Mouse (Mus musculus) liver, embryonic 13.5 days (tissue): ENCODE results near the gene Foxe3. TPM values are rescaled to one million over a fixed set of nuclear protein-coding genes. Genes with fewer than 3 reads are reported as not detected.
A peak's percentile ranks its signal among the peaks of the same experiment; 100 is the strongest.

Source experiments
- ATAC-seq: fragments of 200-750 bp; cut with Nextera tagmentation; 2 replicates; pipeline ENCODE4 v1.8.0; 2017; ENCODE audit warnings: low read depth, mild to moderate bottlenecking, moderate number of reproducible peaks, moderate library complexity
- DNase-seq: peaks from one replicate; pipeline ENCODE4 v3.0.0; 2022
- H3K27ac ChIP-seq: fragments of 300-500 bp; sonication (generic); 2 replicates; pipeline ENCODE4 v1.5.1; 2015; ENCODE audit warnings: moderate library complexity, mild to moderate bottlenecking, inconsistent platforms
- H3K27me3 ChIP-seq: fragments of 300-500 bp; sonication (generic); 2 replicates; pipeline ENCODE4 v1.6.1; 2015; ENCODE audit warnings: mild to moderate bottlenecking, inconsistent platforms
- H3K36me3 ChIP-seq: fragments of 300-500 bp; sonication (generic); 2 replicates; pipeline ENCODE4 v1.6.1; 2015; ENCODE audit warnings: mild to moderate bottlenecking, inconsistent platforms
- H3K4me1 ChIP-seq: fragments of 300-500 bp; sonication (generic); replicated peaks from 2 replicates; pipeline ENCODE4 v1.6.1; 2015; ENCODE audit warnings: inconsistent platforms
- H3K4me2 ChIP-seq: fragments of 300-500 bp; sonication (generic); 2 replicates; pipeline ENCODE4 v1.6.1; 2015; ENCODE audit warnings: inconsistent platforms, mild to moderate bottlenecking, moderate library complexity
- H3K4me3 ChIP-seq: fragments of 300-500 bp; sonication (generic); replicated peaks from 2 replicates; pipeline ENCODE4 v1.5.1; 2015; ENCODE audit warnings: mild to moderate bottlenecking, inconsistent platforms
- H3K9ac ChIP-seq: fragments of 300-500 bp; sonication (generic); 2 replicates; pipeline ENCODE4 v1.6.1; 2015; ENCODE audit warnings: mild to moderate bottlenecking, inconsistent platforms
- H3K9me3 ChIP-seq: fragments of 300-500 bp; sonication (generic); replicated peaks from 2 replicates; pipeline ENCODE4 v1.6.1; 2016; ENCODE audit warnings: inconsistent platforms
- WGBS: fragments of 180-500 bp; shearing (Covaris S2); methylation state at CpG from one replicate; pipeline ENCODE4 v1.1.7; 2015; ENCODE audit not compliant: insufficient replicate concordance; 5-methylcytosine and 5-hydroxymethylcytosine counted together
- polyA plus RNA-seq: library from polyadenylated mRNA; unstranded; fragments of >200 nt; fragmentation: Nextera tagmentation; extraction: Ambion mirVana; gene quantifications from 2 replicates; pipeline ENCODE4 v1.2.1, GENCODE M21; 2015

The Foxe3 gene
- polyA plus RNA-seq, 1 experiment from 2014 or later: not detected

GRCm38 (mm10) chr4:114945021-114945420 lies 19.2 kb upstream of the Foxe3 start:
- DNase-seq (no peak), ATAC-seq (no peak)
- WGBS: 51% methylated on average over 5 of the region's 5 CpGs
- H3K4me2 ChIP-seq: no peak overlapping the region
- H3K4me1 ChIP-seq: no peaks in the 10 kb centered on the region
- H3K9me3 ChIP-seq: no peaks in the 10 kb centered on the region
- peaks cover 33% of the 10 kb centered on the region; the same call in 1 of the 2 replicates for H3K27me3 ChIP-seq
- H3K9ac ChIP-seq: no peak overlapping the region
- no peak overlapping the region for H3K4me3 ChIP-seq
- H3K27ac ChIP-seq: no peak overlapping the region
- H3K36me3 ChIP-seq: no peaks in the 10 kb centered on the region

GRCm38 (mm10) chr4:114942583-114942982 lies 16.8 kb upstream of the Foxe3 start:
- no peak overlapping the region for H3K27ac ChIP-seq
- H3K9me3 ChIP-seq: no peaks in the 10 kb centered on the region
- H3K9ac ChIP-seq: no peak overlapping the region
- no peaks in the 10 kb centered on the region for H3K36me3 ChIP-seq
- no peaks in the 10 kb centered on the region for H3K4me1 ChIP-seq
- no peak for ATAC-seq
- H3K4me3 ChIP-seq: no peak overlapping the region
- WGBS: 57% methylated on average over 8 of the region's 8 CpGs
- H3K4me2 ChIP-seq: no peak overlapping the region
- DNase-seq: no peak
- H3K27me3 ChIP-seq: peaks cover 29% of the 10 kb centered on the region; the same call in 1 of the 2 replicates

GRCm38 (mm10) chr4:114942112-114942511 lies 16.3 kb upstream of the Foxe3 start:
- no peak for ATAC-seq
- no peaks in the 10 kb centered on the region for H3K4me1 ChIP-seq
- no peak overlapping the region for H3K4me3 ChIP-seq
- H3K9ac ChIP-seq: no peak overlapping the region
- no peak overlapping the region for H3K4me2 ChIP-seq
- DNase-seq: no peak
- WGBS: 41% methylated on average over 4 of the region's 4 CpGs
- H3K36me3 ChIP-seq: no peaks in the 10 kb centered on the region
- no peaks in the 10 kb centered on the region for H3K9me3 ChIP-seq
- no peak overlapping the region for H3K27ac ChIP-seq
- peaks cover 31% of the 10 kb centered on the region; the same call in 1 of the 2 replicates for H3K27me3 ChIP-seq

GRCm38 (mm10) chr4:114941311-114941710 lies 15.5 kb upstream of the Foxe3 start:
- WGBS: 65% methylated on average over 4 of the region's 4 CpGs
- no peak for ATAC-seq

GRCm38 (mm10) chr4:114938248-114938647 lies 12.4 kb upstream of the Foxe3 start:
- H3K36me3 ChIP-seq: no peaks in the 10 kb centered on the region
- no peak overlapping the region for H3K4me2 ChIP-seq
- H3K9me3 ChIP-seq: no peaks in the 10 kb centered on the region
- WGBS: 57% methylated on average over 3 of the region's 3 CpGs
- no peak for ATAC-seq
- no peak overlapping the region for H3K4me3 ChIP-seq
- H3K4me1 ChIP-seq: no peaks in the 10 kb centered on the region
- DNase-seq: no peak
- H3K27me3 ChIP-seq: peaks cover 22% of the 10 kb centered on the region; the same call in 1 of the 2 replicates
- H3K27ac ChIP-seq: no peak overlapping the region
- H3K9ac ChIP-seq: no peak overlapping the region

More at GRCm38 (mm10) chr4:114941311-114941710, 15.5 kb upstream of the Foxe3 start:
- Histone ChIP-seq H3K4me2 (no peak overlapping the region), H3K4me1 (no peaks in the 10 kb centered on the region), H3K9ac (no peak overlapping the region), H3K4me3 (no peak overlapping the region), H3K27me3 (peaks cover 29% of the 10 kb centered on the region; the same call in 1 of the 2 replicates), H3K27ac (no peak overlapping the region), H3K9me3 (no peaks in the 10 kb centered on the region), H3K36me3 (no peaks in the 10 kb centered on the region)
- DNase-seq: no peak

GRCm38 (mm10) chr4:114937459-114938047 lies 11.7 kb upstream of the Foxe3 start:
- WGBS: 53% methylated on average over 4 of the region's 4 CpGs
- ATAC-seq (no peak), DNase-seq (no peak)
- Histone ChIP-seq H3K27me3 (peaks cover 22% of the 10 kb centered on the region; the same call in 1 of the 2 replicates), H3K4me3 (no peak overlapping the region), H3K9me3 (no peaks in the 10 kb centered on the region), H3K27ac (no peak overlapping the region), H3K36me3 (no peaks in the 10 kb centered on the region), H3K4me1 (no peaks in the 10 kb centered on the region), H3K9ac (no peak overlapping the region), H3K4me2 (no peak overlapping the region)

DNA sequence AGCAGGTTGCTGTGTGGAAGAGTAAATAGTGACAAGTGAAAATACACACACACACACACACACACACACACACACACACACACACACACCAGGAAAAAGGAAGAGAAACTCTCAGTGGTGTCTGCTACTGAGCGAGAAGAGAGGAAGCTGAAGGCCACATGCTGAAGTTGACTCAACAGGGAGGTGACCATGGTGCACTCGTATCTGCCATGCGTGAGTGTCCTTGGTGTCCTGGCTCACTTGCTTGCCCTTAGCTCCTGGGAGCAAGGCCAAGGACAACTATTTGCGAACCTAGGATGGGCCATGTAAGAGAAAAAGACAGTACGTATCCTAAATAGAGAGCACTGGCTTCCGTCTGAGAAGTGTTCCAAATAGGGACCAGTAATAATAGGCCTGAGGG lies 8.4 kb upstream of the Foxe3 start:
- WGBS: 62% methylated on average over 6 of the region's 6 CpGs
- Histone ChIP-seq H3K27me3 (peaks cover 50% of the 10 kb centered on the region), H3K4me1 (no peaks in the 10 kb centered on the region), H3K36me3 (no peaks in the 10 kb centered on the region), H3K4me3 (no peak overlapping the region), H3K9ac (no peak overlapping the region), H3K27ac (no peak overlapping the region), H3K9me3 (no peaks in the 10 kb centered on the region), H3K4me2 (no peak overlapping the region)
- DNase-seq: no peak
- no peak for ATAC-seq

- Histone ChIP-seq H3K4me3 (no peak overlapping the region), H3K4me2 (no peak overlapping the region), H3K27me3 (peaks cover 56% of the 10 kb centered on the region), H3K9me3 (no peaks in the 10 kb centered on the region), H3K4me1 (no peaks in the 10 kb centered on the region), H3K36me3 (no peaks in the 10 kb centered on the region), H3K9ac (no peak overlapping the region), H3K27ac (no peak overlapping the region)
- DNase-seq (no peak), ATAC-seq (no peak)
- WGBS: 70% methylated on average over 4 of the region's 4 CpGs
These were observed 6.9 kb upstream of the Foxe3 start for GRCm38 (mm10) chr4:114932747-114933146.

DNA sequence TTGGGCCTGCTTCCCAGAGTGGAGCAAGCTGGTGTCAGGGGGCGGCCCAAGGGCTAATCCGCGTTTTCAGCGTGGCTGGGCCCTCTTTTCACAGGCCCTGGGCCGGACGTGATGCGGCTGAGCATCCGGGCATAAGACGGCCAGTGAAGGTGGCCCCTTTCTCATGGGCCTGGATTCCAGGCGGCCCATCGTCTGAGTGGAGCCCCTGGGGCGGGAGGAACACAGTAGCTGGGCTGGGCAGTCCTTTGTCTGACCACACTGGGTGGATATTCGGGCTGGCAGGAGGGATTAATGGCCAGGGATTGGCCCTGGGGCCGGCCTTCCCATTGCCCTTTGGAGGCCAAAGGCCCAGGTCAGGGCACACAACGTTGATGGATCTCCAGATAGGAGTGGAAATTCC lies 3.3 kb upstream of the Foxe3 start:
- no peaks in the 10 kb centered on the region for H3K9me3 ChIP-seq
- H3K4me3 ChIP-seq: no peak overlapping the region
- H3K4me1 ChIP-seq: peaks cover 9% of the 10 kb centered on the region
- no peak overlapping the region for H3K4me2 ChIP-seq
- H3K27ac ChIP-seq: no peak overlapping the region
- H3K36me3 ChIP-seq: no peaks in the 10 kb centered on the region
- ATAC-seq (no peak), DNase-seq (no peak)
- peaks cover 79% of the 10 kb centered on the region for H3K27me3 ChIP-seq
- no peak overlapping the region for H3K9ac ChIP-seq
- WGBS: 46% methylated on average over 15 of the region's 15 CpGs

GRCm38 (mm10) chr4:114924971-114925916 lies 569 bp downstream of the Foxe3 start:
- Histone ChIP-seq H3K4me3 (peak overlapping the region; percentile 42), H3K27me3 (peaks cover 89% of the 10 kb centered on the region), H3K4me1 (peaks cover 9% of the 10 kb centered on the region), H3K36me3 (no peaks in the 10 kb centered on the region), H3K4me2 (peak overlapping the region; percentile 48), H3K9me3 (no peaks in the 10 kb centered on the region), H3K27ac (no peak overlapping the region), H3K9ac (no peak overlapping the region)
- 1% methylated on average over 122 of the region's 125 CpGs for WGBS
- no peak for DNase-seq
- ATAC-seq: no peak

- Histone ChIP-seq H3K4me3 (no peak overlapping the region), H3K27ac (no peak overlapping the region), H3K9me3 (no peaks in the 10 kb centered on the region), H3K4me2 (no peak overlapping the region), H3K9ac (no peak overlapping the region), H3K27me3 (peaks cover 72% of the 10 kb centered on the region), H3K36me3 (no peaks in the 10 kb centered on the region), H3K4me1 (no peaks in the 10 kb centered on the region)
- ATAC-seq (no peak), DNase-seq (no peak)
- WGBS: 32% methylated on average over 2 of the region's 2 CpGs
These were observed 8.7 kb downstream of the Foxe3 start for GRCm38 (mm10) chr4:114917091-114917490.
